Mouse (Mus musculus): ENCODE data around the gene Ist1. TPM values are rescaled to one million over a fixed set of nuclear protein-coding genes. Genes with fewer than 3 reads are reported as not detected.

The Ist1 gene
- polyA plus RNA-seq, 1 experiment from 2014 or later: 35.8 TPM

DNA sequence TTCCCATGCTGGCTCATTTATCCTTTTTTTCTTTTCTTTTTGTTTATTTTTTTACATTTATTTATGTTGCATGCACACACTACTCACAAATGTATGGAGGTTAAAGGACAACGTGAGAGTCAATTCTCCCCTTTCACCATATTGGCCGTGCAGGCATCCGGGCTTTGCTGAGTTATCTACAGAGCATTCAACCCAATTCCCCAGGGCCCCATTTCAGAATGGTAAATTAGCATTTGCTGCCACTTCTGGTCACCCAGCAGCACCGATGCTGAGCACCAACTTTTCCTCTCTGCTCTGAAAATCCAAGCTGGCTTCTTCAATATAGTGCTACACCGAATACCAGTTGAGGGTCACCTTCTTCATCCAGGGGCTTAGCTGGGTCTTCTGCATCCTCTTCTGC is 54.2 kb downstream of the Ist1 start:
- Histone ChIP-seq H3K27me3 (no peaks in the 10 kb centered on the region), H3K4me3 (replicated peaks) (no peak overlapping the region), H3K4me1 (replicated peaks) (no peaks in the 10 kb centered on the region), H3K4me2 (no peak overlapping the region), H3K27ac (no peak overlapping the region), H3K36me3 (no peaks in the 10 kb centered on the region), H3K9ac (no peak overlapping the region), H3K9me3 (replicated peaks) (no peaks in the 10 kb centered on the region)
- ATAC-seq (ENCODE audit: low read depth): no peak
- 79% methylated on average over 5 of the region's 5 CpGs for WGBS (ENCODE audit: insufficient replicate concordance)
- DNase-seq: no peak

GRCm38 (mm10) chr8:109635146-109635545 is 57.9 kb downstream of the Ist1 start:
- Histone ChIP-seq H3K9ac (no peak overlapping the region), H3K27ac (no peak overlapping the region), H3K4me2 (no peak overlapping the region), H3K27me3 (no peaks in the 10 kb centered on the region), H3K4me3 (replicated peaks) (no peak overlapping the region), H3K36me3 (no peaks in the 10 kb centered on the region), H3K4me1 (replicated peaks) (no peaks in the 10 kb centered on the region), H3K9me3 (replicated peaks) (no peaks in the 10 kb centered on the region)
- DNase-seq: no peak
- WGBS (ENCODE audit: insufficient replicate concordance): 78% methylated on average over 8 of the region's 8 CpGs
- no peak for ATAC-seq (ENCODE audit: low read depth)

DNA sequence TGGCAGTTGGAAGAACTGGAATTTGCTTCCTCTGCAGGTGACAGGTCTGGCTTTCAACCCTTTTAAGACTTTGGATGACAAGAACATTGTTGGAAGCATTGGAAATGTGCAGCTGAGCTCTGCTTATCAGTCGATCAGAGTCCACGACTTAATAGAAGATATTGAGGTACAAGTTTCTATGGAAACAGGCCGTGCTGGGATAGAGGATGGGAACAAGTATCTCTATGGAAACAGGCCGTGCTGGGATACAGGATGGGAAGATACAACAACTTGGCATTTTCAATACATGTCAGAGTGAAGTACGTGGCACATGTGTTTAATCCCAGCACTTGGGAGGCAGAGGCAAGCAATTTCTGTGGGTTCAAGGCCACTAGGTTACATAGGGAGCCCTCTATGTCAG is 60.6 kb downstream of the Ist1 start:
- Histone ChIP-seq H3K9ac (no peak overlapping the region), H3K27me3 (no peaks in the 10 kb centered on the region), H3K4me3 (replicated peaks) (no peak overlapping the region), H3K4me1 (replicated peaks) (no peaks in the 10 kb centered on the region), H3K4me2 (no peak overlapping the region), H3K9me3 (replicated peaks) (no peaks in the 10 kb centered on the region), H3K27ac (no peak overlapping the region), H3K36me3 (no peaks in the 10 kb centered on the region)
- 67% methylated on average over 5 of the region's 5 CpGs for whole genome bisulfite sequencing (ENCODE audit: insufficient replicate concordance)
- no peak for DNase-seq
- no peak for ATAC-seq (ENCODE audit: low read depth)

DNA sequence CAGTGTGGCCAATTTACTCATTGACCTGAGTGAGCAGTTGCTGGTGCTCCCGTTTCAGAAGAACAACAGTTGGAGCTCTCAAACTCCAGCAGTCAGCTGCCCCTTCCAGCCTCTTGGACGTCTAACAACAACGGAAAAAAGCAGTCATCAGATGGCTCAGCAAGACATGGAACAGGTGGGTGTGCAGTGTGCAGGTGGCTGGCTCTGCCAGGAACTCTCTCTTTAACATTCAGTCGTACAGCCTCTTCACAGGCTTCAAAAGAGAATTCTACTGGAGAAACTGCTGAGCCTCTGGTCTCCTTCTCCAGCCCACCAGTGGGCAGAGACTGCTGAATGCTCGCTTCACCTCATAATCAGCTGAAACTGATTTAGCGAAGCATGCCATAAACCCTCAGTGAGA is 64.4 kb downstream of the Ist1 start:
- H3K4me3 ChIP-seq (replicated peaks): no peak overlapping the region
- H3K4me2 ChIP-seq: no peak overlapping the region
- H3K9me3 ChIP-seq (replicated peaks): no peaks in the 10 kb centered on the region
- no peak overlapping the region for H3K27ac ChIP-seq
- no peaks in the 10 kb centered on the region for H3K27me3 ChIP-seq
- ATAC-seq (ENCODE audit: low read depth): no peak
- no peaks in the 10 kb centered on the region for H3K4me1 ChIP-seq (replicated peaks)
- no peak for DNase-seq
- no peak overlapping the region for H3K9ac ChIP-seq
- 69% methylated on average over 6 of the region's 6 CpGs for WGBS (ENCODE audit: insufficient replicate concordance)
- H3K36me3 ChIP-seq: no peaks in the 10 kb centered on the region

Other genes starting within 250 kb of the Ist1 start
- not detected in 2 replicates for gene Pmfbp1, start 199.2 kb downstream of the Ist1 start, polyA plus RNA-seq (2015; fragmentation: Nextera tagmentation; extraction: Ambion mirVana)
- 12.5 and 14.4 TPM in 2 replicates for gene Dhx38, start 127.4 kb downstream of the Ist1 start, polyA plus RNA-seq (2015; fragmentation: Nextera tagmentation; extraction: Ambion mirVana)
- gene Txnl4b, start 127.4 kb downstream of the Ist1 start, polyA plus RNA-seq (2015; fragmentation: Nextera tagmentation; extraction: Ambion mirVana): 11.8 and 13.4 TPM in 2 replicates
- 13.9 and 16.7 TPM in 2 replicates for gene Hp, start 114.1 kb downstream of the Ist1 start, polyA plus RNA-seq (2015; fragmentation: Nextera tagmentation; extraction: Ambion mirVana)
- gene Dhodh, start 84.6 kb downstream of the Ist1 start, polyA plus RNA-seq (2015; fragmentation: Nextera tagmentation; extraction: Ambion mirVana): 25.9 and 26.5 TPM in 2 replicates
- 0.58 and 0.85 TPM in 2 replicates for gene Pkd1l3, start 78.7 kb downstream of the Ist1 start, polyA plus RNA-seq (2015; fragmentation: Nextera tagmentation; extraction: Ambion mirVana)
- gene Zfp821, start 12.3 kb upstream of the Ist1 start, polyA plus RNA-seq (2015; fragmentation: Nextera tagmentation; extraction: Ambion mirVana): 5.4 and 6.0 TPM in 2 replicates
- gene Atxn1l, start 44.5 kb upstream of the Ist1 start, polyA plus RNA-seq (2015; fragmentation: Nextera tagmentation; extraction: Ambion mirVana): 2.9 and 3.0 TPM in 2 replicates
- 13.4 and 18.5 TPM in 2 replicates for gene Ap1g1, start 85.3 kb upstream of the Ist1 start, polyA plus RNA-seq (2015; fragmentation: Nextera tagmentation; extraction: Ambion mirVana)
- 2.7 and 3.2 TPM in 2 replicates for gene Phlpp2, start 175.3 kb upstream of the Ist1 start, polyA plus RNA-seq (2015; fragmentation: Nextera tagmentation; extraction: Ambion mirVana)

Data from liver, embryonic 13.5 days (tissue).